Mouse (Mus musculus) forebrain, embryonic 12.5 days (tissue): Measurements from ENCODE around the gene Mertk. TPM values are rescaled to one million over a fixed set of nuclear protein-coding genes. Genes with fewer than 3 reads are reported as not detected.
"Not testable (repeated sequence)": the region's sequence is repeated elsewhere in the genome, so short reads cannot be mapped to it uniquely, and the experiment has no call there.

Experiments
- ATAC-seq: fragments of 200-750 bp; cut with Nextera tagmentation; 2 replicates; pipeline ENCODE4 v1.8.0; 2017; ENCODE audit warnings: moderate TSS enrichment; ENCODE audit not compliant: low FRiP score
- H3K27ac ChIP-seq: fragments of 300-500 bp; sonication (generic); 2 replicates; pipeline ENCODE4 v1.5.1; 2016; ENCODE audit warnings: mild to moderate bottlenecking
- H3K27me3 ChIP-seq: fragments of 300-500 bp; sonication (generic); 2 replicates; pipeline ENCODE4 v1.6.1; 2016; ENCODE audit warnings: mild to moderate bottlenecking
- H3K36me3 ChIP-seq: fragments of 300-500 bp; sonication (generic); replicated peaks from 2 replicates; pipeline ENCODE4 v1.6.1; 2016; ENCODE audit warnings: mild to moderate bottlenecking
- H3K4me1 ChIP-seq: fragments of 300-500 bp; sonication (generic); 2 replicates; pipeline ENCODE4 v1.6.1; 2016
- H3K4me2 ChIP-seq: fragments of 300-500 bp; sonication (generic); 2 replicates; pipeline ENCODE4 v1.6.1; 2016; ENCODE audit warnings: mild to moderate bottlenecking, moderate library complexity
- H3K4me3 ChIP-seq: fragments of 300-500 bp; sonication (generic); replicated peaks from 2 replicates; pipeline ENCODE4 v1.5.1; 2016; ENCODE audit warnings: mild to moderate bottlenecking
- H3K9ac ChIP-seq: fragments of 300-500 bp; sonication (generic); 2 replicates; pipeline ENCODE4 v1.6.1; 2016; ENCODE audit warnings: mild to moderate bottlenecking
- H3K9me3 ChIP-seq: fragments of 300-500 bp; sonication (generic); 2 replicates; pipeline ENCODE4 v1.6.1; 2016
- WGBS: fragments of 180-500 bp; shearing (Covaris S2); methylation state at CpG from one replicate; pipeline ENCODE4 v1.1.7; 2016; 5-methylcytosine and 5-hydroxymethylcytosine counted together
- polyA plus RNA-seq: library from polyadenylated mRNA; unstranded; fragments of >200 nt; fragmentation: Nextera tagmentation; extraction: Ambion mirVana; gene quantifications from 2 replicates; pipeline ENCODE4 v1.2.1, GENCODE M21; 2016

Mertk gene
- polyA plus RNA-seq = 2.2 and 2.7 TPM in 2 replicates

DNA sequence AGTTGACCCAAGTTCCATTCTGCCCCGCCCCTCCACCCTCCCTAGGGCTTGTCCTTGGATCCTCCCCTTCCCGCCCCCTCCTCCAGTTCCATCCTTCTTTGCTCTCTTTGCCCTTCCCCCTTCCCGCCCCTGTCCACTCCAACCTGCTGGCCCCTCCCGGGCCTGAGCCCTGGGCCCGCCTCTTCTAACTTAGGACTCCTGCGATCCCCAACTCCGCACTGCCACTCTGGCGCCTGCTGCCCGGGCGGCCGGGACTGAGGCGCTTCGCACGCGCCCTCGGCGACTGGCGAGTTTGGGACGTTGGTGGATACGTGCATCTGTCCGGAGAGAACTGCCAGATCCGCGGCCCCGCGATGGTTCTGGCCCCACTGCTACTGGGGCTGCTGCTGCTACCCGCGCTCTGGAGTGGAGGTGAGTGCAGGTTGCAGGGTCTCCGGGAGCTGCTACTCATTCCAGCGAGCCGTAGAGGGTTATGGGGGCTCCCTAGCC, at the start of gene Mertk:
Gene Mertk, plus strand, starts transcription at position 264 of the 489 bp plus-strand sequence.
- H3K36me3 ChIP-seq = no peaks in the 10 kb centered on the region
- H3K4me2 ChIP-seq = peak within 1 kb of the TSS; percentile 95
- H3K9me3 ChIP-seq = no peaks in the 10 kb centered on the region
- H3K27ac ChIP-seq = peak within 1 kb of the TSS; percentile 50; the same call in 1 of the 2 replicates
- whole genome bisulfite sequencing = under 1% methylated on average over 30 of the region's 30 CpGs
- peak within 1 kb of the TSS; percentile 55 for H3K4me3 ChIP-seq
- H3K27me3 ChIP-seq = peaks cover 19% of the 10 kb centered on the region
- H3K4me1 ChIP-seq = peaks cover 20% of the 10 kb centered on the region
- H3K9ac ChIP-seq = peak within 1 kb of the TSS; percentile 64
- peak; percentile 81 for ATAC-seq

- Histone ChIP-seq H3K9ac (no peak overlapping the region), H3K9me3 (no peaks in the 10 kb centered on the region), H3K4me2 (no peak overlapping the region), H3K36me3 (peaks cover 68% of the 10 kb centered on the region), H3K4me3 (no peak overlapping the region), H3K4me1 (peaks cover 5% of the 10 kb centered on the region), H3K27ac (no peak overlapping the region), H3K27me3 (no peaks in the 10 kb centered on the region)
- 86% methylated on average over 4 of the region's 4 CpGs for WGBS
- ATAC-seq = no peak
Measured at GRCm38 (mm10) chr2:128680661-128681060, 18.1 kb upstream of the Mertk start.

- WGBS = under 1% methylated on average over 58 of the region's 58 CpGs
- Histone ChIP-seq H3K4me3 (peak within 1 kb of the TSS; percentile 87), H3K9ac (peak within 1 kb of the TSS; percentile 91), H3K4me1 (peaks cover 14% of the 10 kb centered on the region), H3K36me3 (peaks cover 17% of the 10 kb centered on the region), H3K27ac (peak within 1 kb of the TSS; percentile 79), H3K9me3 (no peaks in the 10 kb centered on the region), H3K27me3 (0 out of 2 replicates have a peak, but pooled peaks cover 5% of the 10 kb centered on the region), H3K4me2 (peak within 1 kb of the TSS; percentile 61)
- ATAC-seq = peak; percentile 96
Measured at GRCm38 (mm10) chr2:128686921-128687557, 11.7 kb upstream of the Mertk start, which contains the start of gene Anapc1. TSS of gene Anapc1 (minus strand) at chr2:128687391.

GRCm38 (mm10) chr2:128687558-128688120, 11.1 kb upstream of the Mertk start:
- Histone ChIP-seq H3K4me1 (peaks cover 14% of the 10 kb centered on the region), H3K9ac (peak overlapping the region; percentile 91), H3K4me2 (peak overlapping the region; percentile 61), H3K27me3 (0 out of 2 replicates have a peak, but pooled peaks cover 5% of the 10 kb centered on the region), H3K27ac (peak overlapping the region; percentile 79), H3K4me3 (peak overlapping the region; percentile 87), H3K9me3 (no peaks in the 10 kb centered on the region), H3K36me3 (peaks cover 13% of the 10 kb centered on the region)
- peak; percentile 86 for ATAC-seq
- 47% methylated on average over 10 of the region's 10 CpGs for WGBS

GRCm38 (mm10) chr2:128692336-128692735, 6.4 kb upstream of the Mertk start:
- Histone ChIP-seq H3K9me3 (no peaks in the 10 kb centered on the region), H3K4me1 (no peaks in the 10 kb centered on the region; the same call in 1 of the 2 replicates), H3K4me3 (no peak overlapping the region), H3K27ac (no peak overlapping the region; the same call in 1 of the 2 replicates), H3K4me2 (no peak overlapping the region), H3K9ac (no peak overlapping the region), H3K27me3 (0 out of 2 replicates have a peak, but pooled peaks cover 9% of the 10 kb centered on the region), H3K36me3 (no peaks in the 10 kb centered on the region)
- no peak for ATAC-seq
- 72% methylated on average over 14 of the region's 14 CpGs for WGBS

DNA sequence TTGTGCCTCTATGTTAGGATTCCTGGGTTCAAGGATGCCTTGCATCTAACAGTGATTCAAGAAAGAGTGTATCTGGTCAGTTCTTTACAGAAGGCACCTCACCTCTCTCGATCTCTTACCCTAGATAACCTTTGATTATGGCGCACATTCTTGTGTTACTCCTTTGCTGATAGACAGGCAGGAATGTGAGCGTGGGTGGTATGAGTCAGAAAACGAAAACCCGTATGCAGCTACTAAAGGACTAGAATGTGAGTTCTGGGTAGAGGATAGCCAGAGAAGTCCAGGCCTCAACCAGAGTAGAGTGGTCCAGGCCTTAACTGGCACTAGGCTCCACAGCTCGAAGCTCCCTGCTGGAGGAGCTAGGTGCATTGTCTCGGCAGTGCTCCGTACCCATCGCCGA, 6.0 kb upstream of the Mertk start:
- H3K4me1 ChIP-seq = peaks cover 2% of the 10 kb centered on the region; the same call in 1 of the 2 replicates
- WGBS = 85% methylated on average over 10 of the region's 10 CpGs
- no peak overlapping the region for H3K4me3 ChIP-seq
- H3K27me3 ChIP-seq = 0 out of 2 replicates have a peak, but pooled peaks cover 9% of the 10 kb centered on the region
- no peak overlapping the region for H3K4me2 ChIP-seq
- H3K9ac ChIP-seq = no peak overlapping the region
- no peaks in the 10 kb centered on the region for H3K9me3 ChIP-seq
- no peak for ATAC-seq
- no peak overlapping the region for H3K27ac ChIP-seq
- H3K36me3 ChIP-seq = no peaks in the 10 kb centered on the region

DNA sequence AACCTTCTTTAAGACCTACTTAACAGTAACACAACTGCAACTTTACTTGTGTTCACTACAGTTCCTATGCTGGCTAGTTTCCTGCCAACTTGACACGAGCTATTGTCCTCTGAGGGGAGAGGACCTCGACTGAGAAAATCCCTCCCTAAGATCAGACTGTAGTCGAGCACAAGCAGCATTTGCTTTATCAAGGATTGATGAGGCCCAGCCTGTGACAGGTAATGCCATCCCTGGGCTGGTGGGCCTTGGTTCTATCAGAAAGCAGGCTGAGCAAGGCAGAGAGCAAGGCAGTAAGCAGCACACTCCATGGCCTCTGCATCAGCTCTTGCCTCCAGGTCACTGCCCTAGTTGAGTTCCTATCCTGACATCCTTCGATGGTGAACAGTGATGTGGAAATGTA, 5.5 kb upstream of the Mertk start:
- Histone ChIP-seq H3K9me3 (no peaks in the 10 kb centered on the region), H3K27me3 (0 out of 2 replicates have a peak, but pooled peaks cover 9% of the 10 kb centered on the region), H3K9ac (no peak overlapping the region), H3K4me2 (no peak overlapping the region), H3K4me1 (peaks cover 6% of the 10 kb centered on the region; the same call in 1 of the 2 replicates), H3K4me3 (no peak overlapping the region), H3K36me3 (no peaks in the 10 kb centered on the region), H3K27ac (no peak overlapping the region)
- WGBS = 72% methylated on average over 4 of the region's 4 CpGs
- no peak for ATAC-seq

DNA sequence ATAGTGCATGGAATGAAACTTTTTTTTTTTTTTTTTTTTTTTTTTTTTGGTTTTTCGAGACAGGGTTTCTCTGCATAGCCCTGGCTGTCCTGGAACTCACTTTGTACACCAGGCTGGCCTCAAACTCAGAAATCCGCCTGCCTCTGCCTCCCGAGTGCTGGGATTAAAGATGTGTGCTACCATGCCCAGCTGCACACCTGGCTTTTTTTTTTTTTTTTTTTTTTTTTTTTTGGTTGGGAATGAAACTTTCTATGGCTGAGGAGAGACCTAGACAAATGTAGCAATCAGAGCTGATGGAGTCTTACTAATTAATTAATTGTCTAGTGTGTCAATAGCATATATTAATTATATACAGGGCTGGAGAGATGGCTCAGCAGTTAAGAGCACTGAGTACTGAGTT, 4.9 kb upstream of the Mertk start:
- WGBS = 84% methylated on average over 3 of the region's 3 CpGs
- H3K9ac ChIP-seq, H3K27me3 ChIP-seq, H3K9me3 ChIP-seq, ATAC-seq, H3K4me3 ChIP-seq, H3K27ac ChIP-seq, H3K36me3 ChIP-seq, H3K4me2 ChIP-seq: not testable (repeated sequence)
- H3K4me1 ChIP-seq = peaks cover 12% of the 10 kb centered on the region

- Histone ChIP-seq H3K9ac (no peak overlapping the region), H3K4me1 (peaks cover 18% of the 10 kb centered on the region), H3K4me3 (no peak overlapping the region), H3K27me3 (peaks cover 11% of the 10 kb centered on the region; the same call in 1 of the 2 replicates), H3K27ac (no peak overlapping the region), H3K4me2 (no peak overlapping the region), H3K36me3 (no peaks in the 10 kb centered on the region), H3K9me3 (no peaks in the 10 kb centered on the region)
- no peak for ATAC-seq
Measured at GRCm38 (mm10) chr2:128694548-128694947, 4.2 kb upstream of the Mertk start.

GRCm38 (mm10) chr2:128696426-128696825, 2.3 kb upstream of the Mertk start:
- no peak for ATAC-seq
- H3K4me1 ChIP-seq = peaks cover 20% of the 10 kb centered on the region
- 82% methylated on average over 3 of the region's 3 CpGs for WGBS
- no peak overlapping the region for H3K27ac ChIP-seq
- H3K4me2 ChIP-seq = no peak overlapping the region
- peaks cover 19% of the 10 kb centered on the region for H3K27me3 ChIP-seq
- H3K36me3 ChIP-seq = no peaks in the 10 kb centered on the region
- no peak overlapping the region for H3K4me3 ChIP-seq
- no peaks in the 10 kb centered on the region for H3K9me3 ChIP-seq
- H3K9ac ChIP-seq = no peak overlapping the region

GRCm38 (mm10) chr2:128697047-128697446, 1.7 kb upstream of the Mertk start:
- ATAC-seq = no peak
- Histone ChIP-seq H3K4me2 (no peak overlapping the region), H3K36me3 (no peaks in the 10 kb centered on the region), H3K4me3 (no peak overlapping the region), H3K27ac (no peak overlapping the region), H3K27me3 (peaks cover 19% of the 10 kb centered on the region), H3K9ac (no peak overlapping the region), H3K4me1 (peaks cover 20% of the 10 kb centered on the region), H3K9me3 (no peaks in the 10 kb centered on the region)
- WGBS = 86% methylated on average over 1 of the region's 1 CpGs

DNA sequence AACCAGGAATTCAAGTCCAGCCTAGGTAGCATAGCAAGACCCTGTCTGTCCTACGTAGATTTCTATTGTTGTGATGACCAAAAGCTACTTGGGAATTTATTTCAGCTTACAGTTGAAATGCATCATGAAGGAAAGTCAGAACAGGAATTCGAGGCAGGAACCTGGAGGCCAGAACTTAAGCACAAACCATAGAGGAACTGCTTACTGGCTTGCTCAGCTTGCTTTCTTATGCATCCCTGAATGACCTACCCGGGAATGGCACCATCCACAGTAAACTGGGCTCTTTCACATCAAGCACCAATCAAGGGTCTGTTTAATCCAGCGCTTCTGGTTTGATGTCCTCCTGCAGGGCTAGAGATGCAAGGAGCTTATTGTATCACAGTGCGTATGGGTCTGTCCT, 1.2 kb upstream of the Mertk start:
- H3K9ac ChIP-seq = no peak overlapping the region
- H3K27ac ChIP-seq = no peak overlapping the region
- peak overlapping the region; percentile 95 for H3K4me2 ChIP-seq
- no peaks in the 10 kb centered on the region for H3K9me3 ChIP-seq
- H3K4me1 ChIP-seq = peaks cover 20% of the 10 kb centered on the region
- H3K36me3 ChIP-seq = no peaks in the 10 kb centered on the region
- peaks cover 19% of the 10 kb centered on the region for H3K27me3 ChIP-seq
- 62% methylated on average over 5 of the region's 5 CpGs for WGBS
- no peak for ATAC-seq
- H3K4me3 ChIP-seq = no peak overlapping the region
